Mouse (Mus musculus) lung, adult 10 weeks (tissue): Measurements from ENCODE around the gene Gm8882. TPM values are rescaled to one million over a fixed set of nuclear protein-coding genes. Genes with fewer than 3 reads are reported as not detected.

Experiments
- polyA plus RNA-seq: library from polyadenylated mRNA; stranded (reverse); fragments of 350-450 nt; fragmentation: Illumina TruSeq; extraction: RNeasy Lipid Tissue Mini Kit (QIAGEN cat#74804); gene quantifications from one replicate; pipeline ENCODE4 v1.2.3, GENCODE M21; 2014; ENCODE audit warnings: low read depth, low replicate concordance; ENCODE audit not compliant: insufficient read depth

Gene Gm8882
- not detected for polyA plus RNA-seq

GRCm38 (mm10) chr6:132364034-132364433, at the start of gene Gm8882:
TSS of gene Gm8882 (minus strand) at chr6:132364134.

GRCm38 (mm10) chr6:132314657-132315056, 49.3 kb downstream of the Gm8882 start, which contains the start of gene Prpmp5:
TSS of gene Prpmp5 (minus strand) at chr6:132314757.

Other genes starting within 250 kb of the Gm8882 start
- gene Prb1, start 153.6 kb downstream of the Gm8882 start, polyA plus RNA-seq = not detected
- gene Prpmp5, start 49.4 kb downstream of the Gm8882 start, polyA plus RNA-seq = not detected
- gene Prh1, start 205.7 kb upstream of the Gm8882 start, polyA plus RNA-seq = not detected
- not detected for gene Prp2, start 231.8 kb upstream of the Gm8882 start, polyA plus RNA-seq